Mouse (Mus musculus): Measurements from ENCODE around the gene Ctxn2. TPM values are rescaled to one million over a fixed set of nuclear protein-coding genes. Genes with fewer than 3 reads are reported as not detected.

Ctxn2 gene
- polyA plus RNA-seq, 1 experiment from 2014 or later = not detected

DNA sequence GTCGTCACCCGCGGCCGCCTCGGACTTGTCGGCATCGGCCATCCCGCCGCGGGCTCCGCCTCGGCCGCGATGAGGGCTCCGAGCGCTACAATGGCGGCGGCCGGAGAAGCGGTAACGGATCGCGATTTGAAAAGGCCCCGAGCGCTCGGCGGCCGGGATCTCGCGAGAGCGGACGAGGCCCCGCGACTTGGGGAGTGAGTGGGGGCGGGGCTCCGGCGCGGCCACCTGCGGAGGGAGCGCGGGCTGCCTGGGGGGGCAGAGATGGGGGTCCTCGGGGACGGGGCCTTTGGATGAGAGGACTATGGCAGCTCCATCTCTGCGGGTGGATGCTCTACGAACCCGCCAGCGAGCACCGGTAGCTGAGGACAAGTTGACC lies 13.0 kb upstream of the Ctxn2 start, which contains the start of gene Myef2:
TSS of gene Myef2 (minus strand) at position 185 of the 376 bp plus-strand sequence.
- Histone ChIP-seq H3K4me3 (replicated peaks; ENCODE audit: low read length) (peak within 1 kb of the TSS; percentile 77), H3K9me3 (replicated peaks; ENCODE audit: control insufficient read depth, low read length) (no peaks in the 10 kb centered on the region), H3K9ac (ENCODE audit: low read length) (peak within 1 kb of the TSS; percentile 92), H3K27ac (ENCODE audit: low read length) (peak within 1 kb of the TSS; percentile 82), H3K4me2 (ENCODE audit: low read depth, low read length) (peak within 1 kb of the TSS; percentile 79), H3K27me3 (ENCODE audit: control insufficient read depth, insufficient read depth, low read length) (no peaks in the 10 kb centered on the region), H3K4me1 (ENCODE audit: control insufficient read depth, insufficient read depth, low read length) (peaks cover 6% of the 10 kb centered on the region; the same call in 1 of the 2 replicates), H3K36me3 (ENCODE audit: control insufficient read depth, insufficient read depth, low read length) (no peaks in the 10 kb centered on the region)
- ATAC-seq (ENCODE audit: insufficient read depth, low FRiP score) = peak; percentile 91
- 1% methylated on average over 38 of the region's 48 CpGs for WGBS

GRCm38 (mm10) chr2:125125824-125126223 lies 10.7 kb upstream of the Ctxn2 start:
- no peaks in the 10 kb centered on the region for H3K36me3 ChIP-seq (ENCODE audit: control insufficient read depth, insufficient read depth, low read length)
- no peaks in the 10 kb centered on the region for H3K27me3 ChIP-seq (ENCODE audit: control insufficient read depth, insufficient read depth, low read length)
- H3K27ac ChIP-seq (ENCODE audit: low read length) = no peak overlapping the region
- H3K9ac ChIP-seq (ENCODE audit: low read length) = no peak overlapping the region
- 36% methylated on average over 4 of the region's 4 CpGs for WGBS
- H3K4me2 ChIP-seq (ENCODE audit: low read depth, low read length) = no peak overlapping the region
- no peak overlapping the region for H3K4me3 ChIP-seq (replicated peaks; ENCODE audit: low read length)
- peaks cover 6% of the 10 kb centered on the region; the same call in 1 of the 2 replicates for H3K4me1 ChIP-seq (ENCODE audit: control insufficient read depth, insufficient read depth, low read length)
- H3K9me3 ChIP-seq (replicated peaks; ENCODE audit: control insufficient read depth, low read length) = no peaks in the 10 kb centered on the region
- ATAC-seq (ENCODE audit: insufficient read depth, low FRiP score) = no peak

- Histone ChIP-seq H3K36me3 (ENCODE audit: control insufficient read depth, insufficient read depth, low read length) (no peaks in the 10 kb centered on the region), H3K9me3 (replicated peaks; ENCODE audit: control insufficient read depth, low read length) (no peaks in the 10 kb centered on the region), H3K27me3 (ENCODE audit: control insufficient read depth, insufficient read depth, low read length) (no peaks in the 10 kb centered on the region), H3K4me1 (ENCODE audit: control insufficient read depth, insufficient read depth, low read length) (peaks cover 3% of the 10 kb centered on the region; the same call in 1 of the 2 replicates), H3K4me3 (replicated peaks; ENCODE audit: low read length) (no peak overlapping the region), H3K9ac (ENCODE audit: low read length) (no peak overlapping the region), H3K27ac (ENCODE audit: low read length) (no peak overlapping the region), H3K4me2 (ENCODE audit: low read depth, low read length) (no peak overlapping the region)
- WGBS = 79% methylated on average over 3 of the region's 3 CpGs
- no peak for ATAC-seq (ENCODE audit: insufficient read depth, low FRiP score)
These were observed 9.7 kb upstream of the Ctxn2 start for GRCm38 (mm10) chr2:125126792-125127191.

DNA sequence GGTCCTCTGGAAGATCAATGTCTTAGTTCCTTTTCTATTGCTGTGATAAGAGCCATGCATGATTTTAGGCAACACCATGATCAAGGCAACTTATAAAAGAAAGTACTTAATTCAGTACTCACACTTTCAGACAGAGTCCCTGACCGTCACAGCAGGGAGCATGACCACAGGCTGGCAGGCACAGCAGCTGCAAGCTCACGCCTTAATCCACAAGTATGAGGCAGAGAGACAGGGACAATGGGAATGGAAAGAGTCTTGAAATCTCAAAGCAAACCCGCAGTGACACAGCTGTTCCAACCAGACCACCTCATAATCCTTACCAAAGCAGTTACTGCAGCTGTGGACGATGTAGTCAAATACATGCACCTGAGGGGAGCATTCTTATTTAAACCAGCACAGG lies 2.4 kb upstream of the Ctxn2 start:
- H3K27ac ChIP-seq (ENCODE audit: low read length) = no peak overlapping the region
- H3K4me1 ChIP-seq (ENCODE audit: control insufficient read depth, insufficient read depth, low read length) = 0 out of 2 replicates have a peak, but pooled peaks cover 5% of the 10 kb centered on the region
- H3K4me2 ChIP-seq (ENCODE audit: low read depth, low read length) = no peak overlapping the region
- WGBS = 34% methylated on average over 4 of the region's 4 CpGs
- H3K9me3 ChIP-seq (replicated peaks; ENCODE audit: control insufficient read depth, low read length) = no peaks in the 10 kb centered on the region
- H3K9ac ChIP-seq (ENCODE audit: low read length) = no peak overlapping the region
- no peaks in the 10 kb centered on the region for H3K27me3 ChIP-seq (ENCODE audit: control insufficient read depth, insufficient read depth, low read length)
- H3K36me3 ChIP-seq (ENCODE audit: control insufficient read depth, insufficient read depth, low read length) = no peaks in the 10 kb centered on the region
- no peak for ATAC-seq (ENCODE audit: insufficient read depth, low FRiP score)
- H3K4me3 ChIP-seq (replicated peaks; ENCODE audit: low read length) = no peak overlapping the region

DNA sequence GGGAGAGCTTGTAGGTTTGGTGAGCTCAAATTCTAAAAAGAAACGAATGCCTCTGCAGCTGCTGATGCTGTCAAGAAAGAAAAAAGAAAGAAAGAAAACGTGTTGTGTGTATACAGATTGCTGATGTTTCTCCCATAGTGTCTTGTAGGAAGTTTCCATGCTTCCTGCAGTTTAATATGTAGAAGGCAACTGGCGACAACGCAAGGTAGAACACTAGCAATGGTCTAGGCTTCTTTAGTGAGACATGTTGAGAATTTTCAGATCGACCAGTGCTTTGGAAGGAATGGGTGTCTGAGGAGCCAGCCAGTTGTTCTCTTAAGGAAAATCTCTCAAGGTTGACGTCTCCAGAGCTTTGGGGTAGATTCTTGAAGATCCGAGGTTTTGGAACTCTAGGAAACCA lies 354 bp downstream of the Ctxn2 start:
- Histone ChIP-seq H3K36me3 (ENCODE audit: control insufficient read depth, insufficient read depth, low read length) (no peaks in the 10 kb centered on the region), H3K9me3 (replicated peaks; ENCODE audit: control insufficient read depth, low read length) (no peaks in the 10 kb centered on the region), H3K4me1 (ENCODE audit: control insufficient read depth, insufficient read depth, low read length) (0 out of 2 replicates have a peak, but pooled peaks cover 5% of the 10 kb centered on the region), H3K9ac (ENCODE audit: low read length) (no peak overlapping the region), H3K4me2 (ENCODE audit: low read depth, low read length) (0 out of 2 replicates have a peak overlapping the region, but pooled peaks have one; percentile 48), H3K4me3 (replicated peaks; ENCODE audit: low read length) (no peak overlapping the region), H3K27ac (ENCODE audit: low read length) (no peak overlapping the region), H3K27me3 (ENCODE audit: control insufficient read depth, insufficient read depth, low read length) (no peaks in the 10 kb centered on the region)
- no peak for ATAC-seq (ENCODE audit: insufficient read depth, low FRiP score)
- WGBS = 32% methylated on average over 7 of the region's 7 CpGs

DNA sequence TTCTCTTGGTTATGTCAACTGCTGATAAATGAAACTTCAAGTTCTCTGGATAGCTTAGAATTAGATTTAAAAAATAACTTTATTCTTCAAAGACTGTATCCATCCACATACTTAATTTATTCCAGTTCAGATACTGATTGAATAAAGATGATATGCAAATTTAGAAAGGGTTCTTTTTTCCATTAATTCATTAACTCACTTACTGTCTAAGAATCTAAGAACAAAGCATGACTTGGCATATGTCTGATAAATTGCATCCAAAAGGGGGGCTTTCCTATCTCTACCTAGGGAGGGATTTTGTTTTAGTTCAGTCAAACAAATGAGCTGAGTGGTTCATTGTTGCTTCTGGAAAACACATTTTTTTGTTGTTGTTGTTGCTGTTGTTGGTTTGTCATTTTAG lies 5.8 kb downstream of the Ctxn2 start:
- H3K4me1 ChIP-seq (ENCODE audit: control insufficient read depth, insufficient read depth, low read length) = no peaks in the 10 kb centered on the region
- no peak overlapping the region for H3K4me3 ChIP-seq (replicated peaks; ENCODE audit: low read length)
- H3K4me2 ChIP-seq (ENCODE audit: low read depth, low read length) = no peak overlapping the region
- ATAC-seq (ENCODE audit: insufficient read depth, low FRiP score) = no peak
- no peak overlapping the region for H3K27ac ChIP-seq (ENCODE audit: low read length)
- no peaks in the 10 kb centered on the region for H3K9me3 ChIP-seq (replicated peaks; ENCODE audit: control insufficient read depth, low read length)
- no peak overlapping the region for H3K9ac ChIP-seq (ENCODE audit: low read length)
- no peaks in the 10 kb centered on the region for H3K36me3 ChIP-seq (ENCODE audit: control insufficient read depth, insufficient read depth, low read length)
- no peaks in the 10 kb centered on the region for H3K27me3 ChIP-seq (ENCODE audit: control insufficient read depth, insufficient read depth, low read length)

DNA sequence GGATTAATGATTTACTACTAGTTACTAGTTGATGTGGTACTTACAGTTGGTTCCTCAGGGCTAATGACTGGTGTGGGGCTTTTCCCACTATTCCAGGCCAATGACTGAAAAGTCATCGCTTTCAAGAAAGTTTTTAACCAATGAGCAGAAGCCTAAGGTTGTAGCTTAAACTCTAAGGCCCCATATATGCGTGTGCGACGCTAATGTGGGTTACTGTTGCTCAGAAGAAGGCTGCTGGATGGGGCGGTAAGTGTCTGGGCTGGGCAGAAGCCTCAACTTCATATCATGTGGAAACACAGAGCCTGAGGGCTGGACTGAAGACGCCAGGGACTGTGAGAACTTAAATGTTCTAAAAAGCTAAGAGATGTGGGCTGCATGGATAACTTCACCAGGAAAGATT lies 15.9 kb downstream of the Ctxn2 start, which contains the start of gene Slc12a1:
TSS of gene Slc12a1 (plus strand) at position 118 of the 400 bp plus-strand sequence.
- Histone ChIP-seq H3K4me2 (ENCODE audit: low read depth, low read length) (no peak within 1 kb of the TSS), H3K4me3 (replicated peaks; ENCODE audit: low read length) (no peak within 1 kb of the TSS), H3K9me3 (replicated peaks; ENCODE audit: control insufficient read depth, low read length) (no peaks in the 10 kb centered on the region), H3K4me1 (ENCODE audit: control insufficient read depth, insufficient read depth, low read length) (no peaks in the 10 kb centered on the region), H3K36me3 (ENCODE audit: control insufficient read depth, insufficient read depth, low read length) (no peaks in the 10 kb centered on the region), H3K27ac (ENCODE audit: low read length) (no peak within 1 kb of the TSS), H3K9ac (ENCODE audit: low read length) (no peak within 1 kb of the TSS), H3K27me3 (ENCODE audit: control insufficient read depth, insufficient read depth, low read length) (no peaks in the 10 kb centered on the region)
- no peak for ATAC-seq (ENCODE audit: insufficient read depth, low FRiP score)
- WGBS = 87% methylated on average over 6 of the region's 6 CpGs

DNA sequence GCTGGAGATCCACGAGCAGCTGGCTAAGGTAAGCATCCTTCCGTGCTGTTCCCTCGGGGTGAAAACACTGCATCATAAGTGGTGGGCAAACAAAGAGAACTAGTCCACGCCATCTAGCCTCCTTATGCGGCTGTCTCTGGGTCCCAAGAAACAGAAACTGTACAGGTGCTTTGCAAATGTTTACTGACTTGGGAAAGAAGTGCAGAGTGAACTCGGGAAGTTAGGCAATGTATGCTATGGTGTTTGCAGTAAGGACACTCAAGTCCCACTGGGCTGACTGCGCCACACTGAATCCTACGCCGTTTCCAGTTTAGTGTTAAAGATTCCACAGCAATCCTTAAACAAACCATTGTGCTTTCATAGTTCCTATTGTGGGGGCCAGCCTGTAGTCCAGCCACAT lies 17.8 kb downstream of the Ctxn2 start:
- H3K9me3 ChIP-seq (replicated peaks; ENCODE audit: control insufficient read depth, low read length) = no peaks in the 10 kb centered on the region
- H3K4me3 ChIP-seq (replicated peaks; ENCODE audit: low read length) = no peak overlapping the region
- no peak overlapping the region for H3K9ac ChIP-seq (ENCODE audit: low read length)
- no peak overlapping the region for H3K27ac ChIP-seq (ENCODE audit: low read length)
- H3K4me1 ChIP-seq (ENCODE audit: control insufficient read depth, insufficient read depth, low read length) = no peaks in the 10 kb centered on the region
- no peak for ATAC-seq (ENCODE audit: insufficient read depth, low FRiP score)
- H3K4me2 ChIP-seq (ENCODE audit: low read depth, low read length) = no peak overlapping the region
- no peaks in the 10 kb centered on the region for H3K36me3 ChIP-seq (ENCODE audit: control insufficient read depth, insufficient read depth, low read length)
- H3K27me3 ChIP-seq (ENCODE audit: control insufficient read depth, insufficient read depth, low read length) = no peaks in the 10 kb centered on the region
- WGBS = 70% methylated on average over 9 of the region's 9 CpGs

GRCm38 (mm10) chr2:125155504-125155903 lies 19.0 kb downstream of the Ctxn2 start:
- Histone ChIP-seq H3K4me2 (ENCODE audit: low read depth, low read length) (no peak overlapping the region), H3K4me1 (ENCODE audit: control insufficient read depth, insufficient read depth, low read length) (no peaks in the 10 kb centered on the region), H3K27ac (ENCODE audit: low read length) (no peak overlapping the region), H3K36me3 (ENCODE audit: control insufficient read depth, insufficient read depth, low read length) (no peaks in the 10 kb centered on the region), H3K9ac (ENCODE audit: low read length) (no peak overlapping the region), H3K4me3 (replicated peaks; ENCODE audit: low read length) (no peak overlapping the region), H3K27me3 (ENCODE audit: control insufficient read depth, insufficient read depth, low read length) (no peaks in the 10 kb centered on the region), H3K9me3 (replicated peaks; ENCODE audit: control insufficient read depth, low read length) (no peaks in the 10 kb centered on the region)
- 24% methylated on average over 2 of the region's 2 CpGs for WGBS
- ATAC-seq (ENCODE audit: insufficient read depth, low FRiP score) = no peak
